Mouse (Mus musculus): ENCODE measurements at regions not wholly inside any gene's neighbourhood (a gene's known extent, or its start where the extent isn't known, plus 50 kb on each side); places are given as distances from the start of the nearest gene placed in this dataset.
A peak's percentile ranks its signal among the peaks of the same experiment; 100 is the strongest.
"Not testable (repeated sequence)": the region's sequence is repeated elsewhere in the genome, so short reads cannot be mapped to it uniquely, and the experiment has no call there.

DNA sequence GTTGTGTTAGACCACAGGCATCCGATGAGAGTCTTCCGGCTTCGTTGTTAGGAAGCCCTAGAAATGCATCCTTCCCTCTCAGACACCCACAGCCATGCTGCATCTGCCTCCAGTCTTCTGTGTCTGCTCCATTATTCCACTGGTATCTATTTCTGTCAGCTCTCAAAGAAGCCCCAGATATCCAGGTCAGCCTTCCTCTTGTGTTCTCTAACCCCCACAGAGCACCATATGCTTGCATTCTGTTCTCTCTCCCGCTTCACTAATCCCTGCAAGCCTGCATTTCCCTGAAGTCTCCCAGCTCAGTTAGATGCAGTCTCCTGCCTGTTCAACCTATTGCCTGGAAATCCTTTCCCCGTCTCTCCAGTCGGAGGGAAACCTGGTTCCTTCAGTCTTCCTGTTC lies 53.6 kb upstream of the Wdfy3 start:
- Histone ChIP-seq H3K27me3 (no peaks in the 10 kb centered on the region), H3K4me1 (no peaks in the 10 kb centered on the region), H3K4me3 (no peak overlapping the region), H3K4me2 (no peak overlapping the region), H3K27ac (no peak overlapping the region), H3K9me3 (no peaks in the 10 kb centered on the region), H3K9ac (no peak overlapping the region), H3K36me3 (no peaks in the 10 kb centered on the region)
- WGBS, result 63% methylated on average over 6 of the region's 6 CpGs
- no peak for ATAC-seq (ENCODE audit: insufficient number of reproducible peaks, insufficient read depth, low FRiP score, low TSS enrichment, low read depth)

DNA sequence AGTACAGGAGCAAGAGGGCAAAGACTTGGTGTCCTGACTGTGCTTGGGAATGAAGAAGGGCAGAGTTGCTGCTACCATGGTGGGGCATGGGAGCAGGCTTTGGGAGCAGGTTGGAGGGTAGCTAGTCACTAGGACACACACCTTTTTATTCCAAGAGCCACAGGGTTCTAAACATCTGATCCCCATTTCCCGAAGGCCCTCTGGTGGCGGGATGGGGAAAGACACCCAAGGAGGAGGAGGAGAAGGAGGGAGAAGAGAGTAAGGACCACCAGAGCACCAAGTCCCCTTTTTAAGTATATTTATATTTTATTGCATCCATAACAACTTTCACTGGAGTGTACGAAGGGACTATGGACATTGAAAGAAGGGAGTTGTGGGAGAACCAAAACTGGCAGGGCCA lies 57.0 kb upstream of the Wdfy3 start:
- no peak for ATAC-seq (ENCODE audit: insufficient number of reproducible peaks, insufficient read depth, low FRiP score, low TSS enrichment, low read depth)
- no peak overlapping the region for H3K4me3 ChIP-seq
- no peaks in the 10 kb centered on the region for H3K36me3 ChIP-seq
- no peak overlapping the region for H3K4me2 ChIP-seq
- H3K9ac ChIP-seq, result no peak overlapping the region
- WGBS, result 14% methylated on average over 3 of the region's 3 CpGs
- H3K27ac ChIP-seq, result no peak overlapping the region
- H3K4me1 ChIP-seq, result no peaks in the 10 kb centered on the region
- H3K9me3 ChIP-seq, result no peaks in the 10 kb centered on the region
- H3K27me3 ChIP-seq, result no peaks in the 10 kb centered on the region

DNA sequence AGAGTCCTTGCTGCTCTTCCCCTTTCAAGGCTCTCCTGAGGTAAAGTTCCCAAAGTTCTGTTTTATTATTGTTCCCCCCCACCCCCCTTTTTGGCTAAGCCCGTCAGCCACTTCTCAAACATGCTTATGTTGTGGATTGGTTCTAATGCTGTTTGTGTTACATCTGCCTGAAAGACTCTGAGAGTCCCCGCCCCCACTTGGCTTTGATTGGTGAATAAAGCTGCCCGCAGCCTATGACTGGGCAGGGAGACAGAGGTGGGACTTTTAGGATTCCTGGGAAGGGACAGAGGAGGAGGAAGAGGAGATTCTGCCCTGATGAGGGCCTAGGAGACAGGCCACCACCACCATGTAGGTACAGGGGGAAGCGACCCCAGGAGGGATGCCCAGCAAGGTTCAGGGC lies 78.3 kb upstream of the Wdfy3 start:
- no peak for ATAC-seq (ENCODE audit: insufficient number of reproducible peaks, insufficient read depth, low FRiP score, low TSS enrichment, low read depth)
- no peaks in the 10 kb centered on the region for H3K27me3 ChIP-seq
- no peaks in the 10 kb centered on the region for H3K4me1 ChIP-seq
- no peak overlapping the region for H3K4me3 ChIP-seq
- H3K9ac ChIP-seq, result no peak overlapping the region
- no peaks in the 10 kb centered on the region for H3K9me3 ChIP-seq
- no peak overlapping the region for H3K27ac ChIP-seq
- WGBS, result 81% methylated on average over 4 of the region's 4 CpGs
- no peak overlapping the region for H3K4me2 ChIP-seq
- H3K36me3 ChIP-seq, result no peaks in the 10 kb centered on the region

- no peaks in the 10 kb centered on the region for H3K36me3 ChIP-seq
- H3K4me2 ChIP-seq, result peak overlapping the region; percentile 41
Observed at GRCm38 (mm10) chr5:102149481-102150129, 79.9 kb upstream of the Wdfy3 start.

GRCm38 (mm10) chr5:102159621-102160020 lies 89.9 kb upstream of the Wdfy3 start:
- Histone ChIP-seq H3K4me2 (no peak overlapping the region), H3K27ac (no peak overlapping the region), H3K36me3 (no peaks in the 10 kb centered on the region), H3K27me3 (no peaks in the 10 kb centered on the region), H3K4me3 (no peak overlapping the region), H3K9ac (no peak overlapping the region), H3K4me1 (no peaks in the 10 kb centered on the region), H3K9me3 (no peaks in the 10 kb centered on the region)
- WGBS, result 70% methylated on average over 2 of the region's 2 CpGs
- ATAC-seq (ENCODE audit: insufficient number of reproducible peaks, insufficient read depth, low FRiP score, low TSS enrichment, low read depth), result no peak

More at GRCm38 (mm10) chr5:102149481-102150129, 79.9 kb upstream of the Wdfy3 start:
- 0 out of 2 replicates have a peak overlapping the region, but pooled peaks have one; percentile 14 for H3K4me3 ChIP-seq
- WGBS, result 23% methylated on average over 14 of the region's 14 CpGs
- ATAC-seq (ENCODE audit: insufficient number of reproducible peaks, insufficient read depth, low FRiP score, low TSS enrichment, low read depth), result no peak
- H3K9ac ChIP-seq, result 0 out of 2 replicates have a peak overlapping the region, but pooled peaks have one; percentile 21
- H3K4me1 ChIP-seq, result no peaks in the 10 kb centered on the region
- H3K9me3 ChIP-seq, result no peaks in the 10 kb centered on the region
- no peak overlapping the region for H3K27ac ChIP-seq
- no peaks in the 10 kb centered on the region for H3K27me3 ChIP-seq

DNA sequence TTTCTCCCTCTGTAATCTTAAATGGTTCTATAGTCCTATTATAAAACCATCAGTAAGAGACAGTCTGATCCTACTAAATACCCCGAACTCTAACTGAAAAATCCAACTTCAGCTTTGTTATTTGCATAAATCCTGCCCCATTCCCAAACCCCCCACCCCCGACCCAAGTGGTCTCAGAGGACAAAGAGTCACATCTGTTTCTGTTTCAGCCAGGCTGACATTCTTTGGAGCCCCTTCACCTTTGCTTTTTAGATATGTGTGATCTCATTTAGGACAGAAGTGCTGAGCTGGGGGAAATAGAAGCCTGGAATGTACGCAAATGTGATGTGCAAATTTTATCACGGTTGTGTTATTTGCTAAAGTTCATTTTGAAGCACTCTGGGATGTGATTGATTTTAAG lies 98.3 kb upstream of the Wdfy3 start:
- Histone ChIP-seq H3K36me3 (no peaks in the 10 kb centered on the region), H3K9me3 (no peaks in the 10 kb centered on the region), H3K4me2 (no peak overlapping the region), H3K4me1 (0 out of 2 replicates have a peak, but pooled peaks cover 4% of the 10 kb centered on the region), H3K9ac (no peak overlapping the region), H3K4me3 (no peak overlapping the region), H3K27ac (no peak overlapping the region), H3K27me3 (no peaks in the 10 kb centered on the region)
- WGBS, result 23% methylated on average over 4 of the region's 4 CpGs
- no peak for ATAC-seq (ENCODE audit: insufficient number of reproducible peaks, insufficient read depth, low FRiP score, low TSS enrichment, low read depth)

GRCm38 (mm10) chr5:102171808-102172207 lies 102.1 kb upstream of the Wdfy3 start:
- 0 out of 2 replicates have a peak, but pooled peaks cover 4% of the 10 kb centered on the region for H3K4me1 ChIP-seq
- H3K9me3 ChIP-seq, result no peaks in the 10 kb centered on the region
- no peak overlapping the region for H3K4me2 ChIP-seq
- no peak overlapping the region for H3K4me3 ChIP-seq
- ATAC-seq (ENCODE audit: insufficient number of reproducible peaks, insufficient read depth, low FRiP score, low TSS enrichment, low read depth), result no peak
- H3K27me3 ChIP-seq, result no peaks in the 10 kb centered on the region
- H3K27ac ChIP-seq, result no peak overlapping the region
- no peak overlapping the region for H3K9ac ChIP-seq
- no peaks in the 10 kb centered on the region for H3K36me3 ChIP-seq
- 48% methylated on average over 2 of the region's 3 CpGs for WGBS

DNA sequence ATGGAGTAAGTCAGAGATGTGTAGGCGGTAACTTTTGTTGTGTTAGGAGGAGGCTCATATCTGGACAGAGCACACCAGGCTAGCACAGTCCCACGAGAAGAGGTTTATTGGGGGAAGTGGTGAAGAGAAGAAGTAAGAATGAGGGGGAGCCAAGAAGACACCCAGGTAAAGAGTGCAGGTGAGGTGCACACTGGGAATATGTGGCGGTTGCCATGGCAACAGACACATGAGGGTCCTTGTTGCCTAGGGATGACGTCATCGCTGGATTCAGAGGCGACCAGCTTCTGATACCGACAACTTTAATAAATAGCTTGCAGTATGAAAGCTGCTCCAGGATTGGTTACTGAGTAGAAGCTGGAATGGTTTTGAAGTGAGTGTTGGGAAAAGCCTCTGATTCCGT lies 110.5 kb upstream of the Wdfy3 start:
- H3K4me2 ChIP-seq, result no peak overlapping the region
- H3K27me3 ChIP-seq, result no peaks in the 10 kb centered on the region
- no peak overlapping the region for H3K4me3 ChIP-seq
- H3K9ac ChIP-seq, result no peak overlapping the region
- no peaks in the 10 kb centered on the region for H3K36me3 ChIP-seq
- no peaks in the 10 kb centered on the region for H3K4me1 ChIP-seq
- H3K9me3 ChIP-seq, result no peaks in the 10 kb centered on the region
- ATAC-seq (ENCODE audit: insufficient number of reproducible peaks, insufficient read depth, low FRiP score, low TSS enrichment, low read depth), result no peak
- no peak overlapping the region for H3K27ac ChIP-seq
- 83% methylated on average over 8 of the region's 8 CpGs for WGBS

GRCm38 (mm10) chr5:102188951-102189350 lies 119.2 kb upstream of the Wdfy3 start:
- WGBS, result 87% methylated on average over 4 of the region's 4 CpGs
- H3K4me1 ChIP-seq; H3K9ac ChIP-seq; H3K36me3 ChIP-seq; H3K4me2 ChIP-seq; H3K27ac ChIP-seq; H3K27me3 ChIP-seq; H3K9me3 ChIP-seq; ATAC-seq (ENCODE audit: insufficient number of reproducible peaks, insufficient read depth, low FRiP score, low TSS enrichment, low read depth); H3K4me3 ChIP-seq: not testable (repeated sequence)

DNA sequence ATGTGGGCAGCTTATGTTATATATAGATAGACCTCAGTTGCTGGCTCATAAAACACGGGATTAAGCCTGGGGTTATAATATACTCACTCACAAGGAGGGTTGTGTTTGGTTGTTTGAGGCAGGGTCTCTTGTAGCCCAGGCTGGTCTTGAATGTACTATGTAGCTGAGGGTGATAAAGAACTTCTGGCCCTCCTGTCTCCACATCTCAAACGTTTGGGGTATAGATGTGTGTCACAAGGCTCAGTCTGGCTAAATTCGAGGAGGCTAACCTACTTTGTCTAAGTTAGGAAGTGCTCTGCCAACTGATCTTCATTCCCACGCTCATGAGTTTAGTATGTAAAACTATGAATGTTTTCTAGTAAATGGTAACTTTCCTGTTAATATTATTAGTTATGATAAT lies 136.7 kb upstream of the Wdfy3 start:
- 0 out of 2 replicates have a peak, but pooled peaks have one; percentile 48 for ATAC-seq (ENCODE audit: insufficient number of reproducible peaks, insufficient read depth, low FRiP score, low TSS enrichment, low read depth)
- 49% methylated on average over 4 of the region's 4 CpGs for WGBS
- no peak overlapping the region for H3K4me2 ChIP-seq

DNA sequence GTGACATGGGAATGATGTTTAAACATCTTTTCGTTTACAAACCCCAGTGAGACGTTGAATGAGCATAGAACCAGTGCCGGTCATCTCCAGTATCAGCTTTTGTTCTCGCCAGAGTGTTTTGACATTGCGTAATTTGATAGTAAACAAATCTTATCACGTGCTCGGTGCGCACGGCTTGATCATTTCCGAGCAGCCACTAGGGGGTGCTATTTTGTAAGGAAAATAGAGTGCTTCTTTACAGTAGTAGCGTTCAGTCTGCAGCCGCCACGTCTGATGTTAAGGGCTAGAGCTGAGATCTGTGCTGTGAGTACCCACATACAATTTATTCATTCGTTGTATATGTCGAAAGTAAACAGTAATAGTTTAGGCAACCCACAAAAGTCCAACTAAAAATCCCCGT lies 137.2 kb upstream of the Wdfy3 start:
- Histone ChIP-seq H3K9me3 (no peaks in the 10 kb centered on the region), H3K4me2 (peak overlapping the region; percentile 51)

More for the DNA sequence above, 136.7 kb upstream of the Wdfy3 start:
- Histone ChIP-seq H3K27me3 (peaks cover 4% of the 10 kb centered on the region; the same call in 1 of the 2 replicates), H3K4me3 (no peak overlapping the region), H3K27ac (no peak overlapping the region), H3K9me3 (no peaks in the 10 kb centered on the region), H3K9ac (no peak overlapping the region), H3K4me1 (peaks cover 2% of the 10 kb centered on the region; the same call in 1 of the 2 replicates), H3K36me3 (no peaks in the 10 kb centered on the region)

GRCm38 (mm10) chr5:102213145-102213544 lies 143.4 kb upstream of the Wdfy3 start:
- H3K36me3 ChIP-seq, result no peaks in the 10 kb centered on the region
- no peak for ATAC-seq (ENCODE audit: insufficient number of reproducible peaks, insufficient read depth, low FRiP score, low TSS enrichment, low read depth)
- no peak overlapping the region for H3K4me2 ChIP-seq
- H3K9ac ChIP-seq, result no peak overlapping the region
- 57% methylated on average over 6 of the region's 6 CpGs for WGBS
- H3K4me1 ChIP-seq, result peaks cover 7% of the 10 kb centered on the region; the same call in 1 of the 2 replicates
- no peaks in the 10 kb centered on the region for H3K27me3 ChIP-seq
- H3K4me3 ChIP-seq, result no peak overlapping the region
- H3K27ac ChIP-seq, result no peak overlapping the region
- H3K9me3 ChIP-seq, result no peaks in the 10 kb centered on the region

More for the DNA sequence above, 137.2 kb upstream of the Wdfy3 start:
- Histone ChIP-seq H3K4me1 (peaks cover 7% of the 10 kb centered on the region; the same call in 1 of the 2 replicates), H3K27ac (no peak overlapping the region), H3K36me3 (no peaks in the 10 kb centered on the region), H3K9ac (no peak overlapping the region), H3K27me3 (peaks cover 4% of the 10 kb centered on the region; the same call in 1 of the 2 replicates), H3K4me3 (no peak overlapping the region; the same call in 1 of the 2 replicates)
- WGBS, result 2% methylated on average over 16 of the region's 16 CpGs
- ATAC-seq (ENCODE audit: insufficient number of reproducible peaks, insufficient read depth, low FRiP score, low TSS enrichment, low read depth), result 0 out of 2 replicates have a peak, but pooled peaks have one; percentile 75

All from embryonic facial prominence, embryonic 13.5 days (tissue).